Mouse (Mus musculus): ENCODE data around the gene Prcc. TPM values are rescaled to one million over a fixed set of nuclear protein-coding genes. Genes with fewer than 3 reads are reported as not detected.
"Not testable (repeated sequence)": the region's sequence is repeated elsewhere in the genome, so short reads cannot be mapped to it uniquely, and the experiment has no call there.

Prcc gene
- total RNA-seq, 2 experiments from 2014 or later, result 56.7 to 58.3 TPM

GRCm38 (mm10) chr3:87849117-87849516 lies 36.3 kb downstream of the Prcc start:
- no peak for DNase-seq (ENCODE audit: low spot score in 2 of 2)

- DNase-seq (ENCODE audit: low spot score in 2 of 2), result no peak
These were observed 37.7 kb downstream of the Prcc start for GRCm38 (mm10) chr3:87847680-87848079.

- DNase-seq (ENCODE audit: low spot score in 2 of 2), result no peak
These were observed 38.7 kb downstream of the Prcc start, which contains the start of gene Sh2d2a for GRCm38 (mm10) chr3:87846650-87847110. Gene Sh2d2a (plus strand): TSS chr3:87846755.

- DNase-seq (ENCODE audit: low spot score in 2 of 2), result no peak
These were observed 39.2 kb downstream of the Prcc start for GRCm38 (mm10) chr3:87846186-87846585.

GRCm38 (mm10) chr3:87844981-87845380 lies 40.4 kb downstream of the Prcc start:
- DNase-seq (ENCODE audit: low spot score in 2 of 2), result no peak

- DNase-seq (ENCODE audit: low spot score in 2 of 2), result no peak
These were observed 44.5 kb downstream of the Prcc start for GRCm38 (mm10) chr3:87840858-87841257.

GRCm38 (mm10) chr3:87838622-87839021 lies 46.8 kb downstream of the Prcc start:
- DNase-seq (ENCODE audit: low spot score in 2 of 2), result peak; percentile 61 to 74

- no peak for DNase-seq (ENCODE audit: low spot score in 2 of 2)
These were observed 51.9 kb downstream of the Prcc start for GRCm38 (mm10) chr3:87833482-87833881.

- DNase-seq (ENCODE audit: low spot score in 2 of 2), result no peak
These were observed 53.1 kb downstream of the Prcc start for GRCm38 (mm10) chr3:87832109-87832859.

GRCm38 (mm10) chr3:87829025-87829424 lies 56.4 kb downstream of the Prcc start:
- DNase-seq (ENCODE audit: low spot score in 2 of 2), result no peak

GRCm38 (mm10) chr3:87828435-87828834 lies 57.0 kb downstream of the Prcc start:
- no peak for DNase-seq (ENCODE audit: low spot score in 2 of 2)

- DNase-seq (ENCODE audit: low spot score in 2 of 2), result not testable (repeated sequence)
These were observed 61.2 kb downstream of the Prcc start, which contains the start of gene Pear1 for GRCm38 (mm10) chr3:87824206-87824605. Gene Pear1 (minus strand): TSS chr3:87824306.

GRCm38 (mm10) chr3:87818226-87818625 lies 67.2 kb downstream of the Prcc start:
- DNase-seq (ENCODE audit: low spot score in 2 of 2), result no peak

- peak; percentile 53 to 68 for DNase-seq (ENCODE audit: low spot score in 2 of 2)
These were observed 68.7 kb downstream of the Prcc start for GRCm38 (mm10) chr3:87816646-87817093.

- no peak for DNase-seq (ENCODE audit: low spot score in 2 of 2)
These were observed 69.2 kb downstream of the Prcc start for GRCm38 (mm10) chr3:87816166-87816565.

- DNase-seq (ENCODE audit: low spot score in 2 of 2), result no peak
These were observed 72.5 kb downstream of the Prcc start for GRCm38 (mm10) chr3:87812873-87813272.

GRCm38 (mm10) chr3:87812413-87812812 lies 73.0 kb downstream of the Prcc start:
- DNase-seq (ENCODE audit: low spot score in 2 of 2), result no peak

GRCm38 (mm10) chr3:87811297-87811696 lies 74.1 kb downstream of the Prcc start:
- DNase-seq (ENCODE audit: low spot score in 2 of 2), result no peak

- no peak for DNase-seq (ENCODE audit: low spot score in 2 of 2)
These were observed 76.0 kb downstream of the Prcc start for GRCm38 (mm10) chr3:87809322-87809962.

Data from gastrocnemius, postnatal 4 days (tissue).